Mouse (Mus musculus): ENCODE results near the gene Zbtb5. TPM values are rescaled to one million over a fixed set of nuclear protein-coding genes. Genes with fewer than 3 reads are reported as not detected.

The Zbtb5 gene
- polyA plus RNA-seq, 1 experiment from 2014 or later, result 8.3 TPM

Other genes starting within 250 kb of the Zbtb5 start
- gene Grhpr, start 31.0 kb downstream of the Zbtb5 start, polyA plus RNA-seq (2016; fragmentation: Nextera tagmentation; extraction: Ambion mirVana), result 94.2 and 98.6 TPM in 2 replicates
- 40.7 and 44.9 TPM in 2 replicates for gene Polr1e, start 6.2 kb upstream of the Zbtb5 start, polyA plus RNA-seq (2016; fragmentation: Nextera tagmentation; extraction: Ambion mirVana)
- 6.7 and 6.8 TPM in 2 replicates for gene Fbxo10, start 72.2 kb upstream of the Zbtb5 start, polyA plus RNA-seq (2016; fragmentation: Nextera tagmentation; extraction: Ambion mirVana)
- gene Tomm5, start 95.7 kb upstream of the Zbtb5 start, polyA plus RNA-seq (2016; fragmentation: Nextera tagmentation; extraction: Ambion mirVana), result 271 and 276 TPM in 2 replicates
- 0.27 and 0.38 TPM in 2 replicates for gene Frmpd1, start 172.5 kb upstream of the Zbtb5 start, polyA plus RNA-seq (2016; fragmentation: Nextera tagmentation; extraction: Ambion mirVana)

All from liver, embryonic 12.5 days (tissue).